Mouse (Mus musculus): ENCODE measurements around the gene Sparcl1.

DNA sequence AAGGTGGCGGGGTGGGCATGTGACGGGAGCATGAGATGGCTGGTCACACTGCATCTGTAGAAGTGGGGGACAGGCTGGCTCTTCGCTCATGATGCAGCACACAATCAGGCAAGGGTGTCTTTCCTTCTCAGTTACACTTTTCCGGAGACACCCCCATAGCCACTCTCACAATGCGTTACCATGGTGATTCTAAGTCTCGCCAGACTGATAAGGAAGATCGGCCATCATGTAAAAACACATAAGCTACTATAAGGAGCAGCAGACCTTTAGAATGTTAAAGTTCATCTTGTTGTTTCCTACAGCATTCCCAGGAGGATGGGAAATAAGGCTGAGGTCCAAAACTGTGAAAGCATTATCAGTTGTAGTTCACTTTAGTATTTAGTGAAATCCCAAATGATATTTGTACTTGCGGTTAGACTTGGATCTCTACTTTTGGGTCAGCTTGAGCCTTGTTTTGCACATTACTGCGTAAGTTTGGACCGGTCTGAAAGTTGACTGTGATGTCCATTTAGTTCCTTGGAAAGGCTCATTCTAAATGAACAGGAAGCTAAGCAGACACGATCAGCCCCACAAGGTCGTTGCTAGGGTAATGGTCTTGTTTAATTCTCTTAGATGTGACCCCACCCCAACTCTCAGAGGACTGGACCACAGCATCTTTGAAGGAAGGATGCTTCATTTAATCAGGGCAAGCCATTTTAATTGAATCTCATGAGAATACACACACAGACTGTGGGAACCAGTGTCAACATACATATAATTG, 13.2 kb upstream of the Sparcl1 start:
- TF ChIP-seq GATA1 (IDR thresholded peaks at IDR 0.05; ENCODE audit: borderline replicate concordance, low read length) (no peak), FLI1 (IDR thresholded peaks at IDR 0.05; ENCODE audit: low read length) (no peak)
